Mouse (Mus musculus) left cerebral cortex, adult 8-10 months (tissue): ENCODE results near the gene Pomgnt2. TPM values are rescaled to one million over a fixed set of nuclear protein-coding genes. Genes with fewer than 3 reads are reported as not detected.

ENCODE experiments used
- DNase-seq, 2 experiments: peaks; one replicate each; pipeline ENCODE4 v3.0.0; 2022; ENCODE audit warnings: low spot score in 2 of 2
- total RNA-seq, 4 experiments: library from RNA; stranded (reverse); gene quantifications; 2 replicates each; pipeline ENCODE4 v1.2.4; 2022

Pomgnt2 gene
- total RNA-seq, 4 experiments from 2014 or later, result 40.1 to 46.1 (median 41.8) TPM

- no peak for DNase-seq
Observed at GRCm38 (mm10) chr9:122013629-122014028, 16.7 kb upstream of the Pomgnt2 start.

GRCm38 (mm10) chr9:122012816-122013215 is 15.9 kb upstream of the Pomgnt2 start:
- no peak for DNase-seq

- DNase-seq, result no peak
Observed at GRCm38 (mm10) chr9:122010751-122011150, 13.8 kb upstream of the Pomgnt2 start.

- DNase-seq, result no peak
Observed at GRCm38 (mm10) chr9:122008876-122009275, 12.0 kb upstream of the Pomgnt2 start.

GRCm38 (mm10) chr9:122006609-122007008 is 9.7 kb upstream of the Pomgnt2 start:
- DNase-seq, result no peak

- no peak for DNase-seq
Observed at GRCm38 (mm10) chr9:122006175-122006574, 9.3 kb upstream of the Pomgnt2 start.

GRCm38 (mm10) chr9:121997978-121998377 is 1.1 kb upstream of the Pomgnt2 start:
- DNase-seq, result no peak

- peak; percentile 80 to 85 for DNase-seq
Observed at GRCm38 (mm10) chr9:121995508-121996131, 1.3 kb downstream of the Pomgnt2 start.

- no peak for DNase-seq
Observed at GRCm38 (mm10) chr9:121995077-121995476, 1.8 kb downstream of the Pomgnt2 start.

- DNase-seq, result no peak
Observed at GRCm38 (mm10) chr9:121993047-121993446, 3.9 kb downstream of the Pomgnt2 start.

GRCm38 (mm10) chr9:121991041-121991440 is 5.9 kb downstream of the Pomgnt2 start:
- DNase-seq, result no peak

- DNase-seq, result no peak
Observed at GRCm38 (mm10) chr9:121989536-121989935, 7.4 kb downstream of the Pomgnt2 start.

- DNase-seq, result no peak
Observed at GRCm38 (mm10) chr9:121988910-121989309, 8.0 kb downstream of the Pomgnt2 start.

- peak; percentile 51 to 76 for DNase-seq
Observed at GRCm38 (mm10) chr9:121984465-121985461, 12.1 kb downstream of the Pomgnt2 start.

GRCm38 (mm10) chr9:121983504-121983903 is 13.4 kb downstream of the Pomgnt2 start:
- DNase-seq, result peak; percentile 67 to 69

GRCm38 (mm10) chr9:121982665-121983064 is 14.2 kb downstream of the Pomgnt2 start:
- no peak for DNase-seq

GRCm38 (mm10) chr9:121982214-121982613 is 14.7 kb downstream of the Pomgnt2 start:
- no peak for DNase-seq

GRCm38 (mm10) chr9:121981466-121982105 is 15.3 kb downstream of the Pomgnt2 start:
- DNase-seq, result no peak

- no peak for DNase-seq
Observed at GRCm38 (mm10) chr9:121981046-121981445, 15.9 kb downstream of the Pomgnt2 start.

- no peak for DNase-seq
Observed at GRCm38 (mm10) chr9:121975321-121975720, 21.6 kb downstream of the Pomgnt2 start.

GRCm38 (mm10) chr9:121974141-121974986 is 22.5 kb downstream of the Pomgnt2 start:
- no peak for DNase-seq
